ENCODE assay signal across 8 mouse cellular contexts in the genomic region with DNA sequence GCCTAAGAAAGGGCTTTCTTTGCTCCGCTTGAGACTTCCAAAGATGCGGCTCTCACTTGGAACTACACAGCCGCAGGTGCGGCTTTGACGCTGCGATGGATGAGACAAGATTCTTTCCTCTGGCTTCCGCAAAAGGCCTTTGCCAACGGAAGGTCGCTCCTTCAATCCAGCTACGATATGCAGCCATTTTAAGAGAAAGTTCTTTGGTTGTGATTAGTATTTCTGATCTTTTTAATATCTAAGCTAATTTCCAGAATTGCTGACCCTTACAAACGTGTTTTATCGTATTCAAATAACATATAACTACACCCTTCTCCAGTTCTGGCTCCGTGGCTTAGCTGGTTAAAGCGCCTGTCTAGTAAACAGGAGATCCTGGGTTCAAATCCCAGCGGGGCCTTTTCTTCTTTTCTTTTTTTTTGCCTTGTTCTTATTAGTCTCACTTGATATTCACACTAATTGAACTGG. TPM values are rescaled to one million over a fixed set of nuclear protein-coding genes. Genes with fewer than 3 reads are reported as not detected.
DNase-seq lines count a peak whose midpoint lies in the region; ATAC-seq lines count a peak whose summit lies in the region.

No protein-coding gene starts in this region.

- peak; percentile 59 for ATAC-seq in liver, embryonic 12.5 days

- no peaks in the 10 kb centered on the region for H3K9me3 ChIP-seq in liver, embryonic 12.5 days (replicated peaks)

- peak overlapping the region; percentile 69 for H3K4me2 ChIP-seq in liver, embryonic 12.5 days

- peaks cover 3% of the 10 kb centered on the region; the same call in 1 of the 2 replicates for H3K4me1 ChIP-seq in liver, embryonic 12.5 days

- peak overlapping the region; percentile 65 for H3K9ac ChIP-seq in liver, embryonic 12.5 days

- H3K27me3 ChIP-seq in liver, embryonic 12.5 days (replicated peaks), result no peaks in the 10 kb centered on the region

- H3K27ac ChIP-seq in liver, embryonic 12.5 days, result 0 out of 2 replicates have a peak overlapping the region, but pooled peaks have one; percentile 52

- WGBS in liver, embryonic 12.5 days (ENCODE audit: insufficient replicate concordance), result under 1% methylated on average over 15 of the region's 15 CpGs

- no peaks in the 10 kb centered on the region for H3K36me3 ChIP-seq in liver, embryonic 12.5 days

- DNase-seq in 3T3-L1 (ENCODE audit: low read depth, low spot score) (peak; percentile 86), MEL-GATA-1-ER (ENCODE audit: extremely low read depth, low read depth) (peak; percentile 46)
- peak; percentile 56 to 68 for DNase-seq in cerebellum, postnatal 25 days
- peak; percentile 83 for DNase-seq in heart, adult 8-10 months (ENCODE audit: low spot score)
- peak; percentile 10 for DNase-seq in kidney, postnatal 10 days
- peak; percentile 54 for DNase-seq in retina, postnatal 1 day
- no peak for DNase-seq in gastrocnemius, postnatal 4 days (ENCODE audit: low spot score in 2 of 2)

- H3K4me3 ChIP-seq in liver, embryonic 12.5 days, result peak overlapping the region; percentile 68

RNA-seq across cellular contexts. Expression of a gene that starts 22.2 kb away (rescaled TPM):
- total RNA-seq in heart, adult 8-10 months (2022), result 10 to 100 TPM; 25.5 to 37.9 (median 28.9) TPM
- polyA plus RNA-seq in liver, embryonic 12.5 days (2016; fragmentation: Nextera tagmentation; extraction: Ambion mirVana), result 25.4 and 26.3 TPM in 2 replicates
- total RNA-seq in gastrocnemius, postnatal 4 days (2021), result 100 to 1,000 TPM; 275 to 365 TPM

RNA-seq across cellular contexts. Expression of a gene that starts 22.4 kb away (rescaled TPM):
- total RNA-seq in heart, adult 8-10 months (2022), result 10 to 100 TPM in 1 of 4 experiments, 1 to 10 TPM in 2, not detected in 1; 3.1 to 13.1 (median 4.1) TPM
- polyA plus RNA-seq in liver, embryonic 12.5 days (2016; fragmentation: Nextera tagmentation; extraction: Ambion mirVana), result 5,867 and 6,049 TPM in 2 replicates
- 100 to 1,000 TPM; 215 to 300 TPM for total RNA-seq in gastrocnemius, postnatal 4 days (2021)

RNA-seq across cellular contexts. Expression of a gene that starts 23.7 kb away (rescaled TPM):
- 10 to 100 TPM in 3 of 4 experiments, 1 to 10 TPM in 1; 6.1 to 17.9 (median 14.8) TPM for total RNA-seq in heart, adult 8-10 months (2022)
- polyA plus RNA-seq in liver, embryonic 12.5 days (2016; fragmentation: Nextera tagmentation; extraction: Ambion mirVana), result 20.8 and 25.3 TPM in 2 replicates
- 100 to 1,000 TPM in 1 of 2 experiments, 10 to 100 TPM in 1; 93.9 to 147 TPM for total RNA-seq in gastrocnemius, postnatal 4 days (2021)

RNA-seq across cellular contexts. Expression of a gene that starts 44.2 kb away (rescaled TPM):
- 10 to 100 TPM; 22.8 to 37.8 (median 29.3) TPM for total RNA-seq in heart, adult 8-10 months (2022)
- polyA plus RNA-seq in liver, embryonic 12.5 days (2016; fragmentation: Nextera tagmentation; extraction: Ambion mirVana), result not detected in 2 replicates
- total RNA-seq in gastrocnemius, postnatal 4 days (2021), result 100 to 1,000 TPM; 582 to 750 TPM

RNA-seq across cellular contexts. Expression of a gene that starts 45.5 kb away (rescaled TPM):
- 10 to 100 TPM in 1 of 4 experiments, not detected in 3; 16.3 TPM for total RNA-seq in heart, adult 8-10 months (2022)
- polyA plus RNA-seq in liver, embryonic 12.5 days (2016; fragmentation: Nextera tagmentation; extraction: Ambion mirVana), result not detected in 2 replicates
- 100 to 1,000 TPM; 431 to 590 TPM for total RNA-seq in gastrocnemius, postnatal 4 days (2021)

Comparison
In these comparisons a context has a peak if more than half of its experiments do, and no peak if none do; other contexts are left out.
1. DNase-seq: peak in 3T3-L1 (single experiment), MEL-GATA-1-ER (single experiment), cerebellum, postnatal 25 days (2 of 2), heart, adult 8-10 months (single experiment), kidney, postnatal 10 days (single experiment) and retina, postnatal 1 day (single experiment); none in gastrocnemius, postnatal 4 days (0 of 2).
2. RNA of a gene that starts 22.2 kb away (total RNA-seq): 275 to 365 TPM in gastrocnemius, postnatal 4 days; 25.5 to 37.9 TPM in heart, adult 8-10 months; every median in the first group is over 4 times any median in the second.
3. RNA of a gene that starts 22.4 kb away (total RNA-seq): 215 to 300 TPM in gastrocnemius, postnatal 4 days; 3.1 to 13.1 TPM in heart, adult 8-10 months; every median in the first group is over 10 times any median in the second.
4. RNA of a gene that starts 23.7 kb away (total RNA-seq): 93.9 to 147 TPM in gastrocnemius, postnatal 4 days; 6.1 to 17.9 TPM in heart, adult 8-10 months; every median in the first group is over 4 times any median in the second.